24 mouse cellular contexts compared by ENCODE assay signal in the genomic region with DNA sequence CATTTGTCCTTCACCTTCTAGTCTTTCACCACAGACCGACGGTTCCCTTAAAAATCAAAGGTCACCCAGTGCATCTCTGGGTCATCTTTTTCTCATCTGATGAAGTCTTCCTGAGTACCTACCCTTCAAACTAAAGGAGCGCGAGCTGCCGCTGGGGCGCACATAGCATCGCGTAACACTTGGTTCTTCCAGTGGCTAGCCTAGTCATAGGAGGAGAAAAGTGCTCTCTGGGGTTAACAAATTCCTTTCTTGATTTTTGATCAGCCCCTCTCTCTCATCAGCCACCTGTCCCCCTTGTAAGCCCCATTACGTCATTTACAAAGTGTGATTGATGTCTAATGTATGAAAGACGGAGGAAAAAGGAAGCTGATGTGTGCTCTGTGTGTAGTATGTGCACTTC. TPM values are rescaled to one million over a fixed set of nuclear protein-coding genes. Genes with fewer than 3 reads are reported as not detected.
DNase-seq lines count a peak whose midpoint lies in the region; ATAC-seq and TF ChIP-seq lines count a peak whose summit lies in the region.
"Had no signal": no experiment of that assay in that cellular context is flagged by ENCODE, and none has a peak within 500 bp of the region (broad histone marks: within the 10 kb centered on the region; RNA-seq: fewer than 3 reads in every experiment).

No protein-coding gene starts in this region.

- H3K9me3 ChIP-seq in liver, embryonic 12.5 days (replicated peaks): no peaks in the 10 kb centered on the region
- H3K9me3 ChIP-seq in MEL (replicated peaks; ENCODE audit: insufficient read depth, low read length): no peaks in the 10 kb centered on the region
- H3K9me3 ChIP-seq: embryonic facial prominence, embryonic 13.5 days; embryonic facial prominence, embryonic 15.5 days; forebrain, embryonic 10.5 days; forebrain, embryonic 12.5 days had no signal

- H3K4me2 ChIP-seq in liver, embryonic 12.5 days: no peak overlapping the region
- H3K4me2 ChIP-seq: embryonic facial prominence, embryonic 13.5 days; embryonic facial prominence, embryonic 15.5 days; forebrain, embryonic 12.5 days had no signal

- no peak for TF ChIP-seq RAD21 in MEL (IDR thresholded peaks at IDR 0.05; ENCODE audit: low read depth, low read length)

- H3K9ac ChIP-seq in liver, embryonic 12.5 days: no peak overlapping the region
- no peak overlapping the region for H3K9ac ChIP-seq in MEL (ENCODE audit: control insufficient read depth, low read depth, low read length, poor library complexity, severe bottlenecking)
- H3K9ac ChIP-seq: embryonic facial prominence, embryonic 13.5 days; embryonic facial prominence, embryonic 15.5 days; forebrain, embryonic 12.5 days had no signal

- peaks cover 13% of the 10 kb centered on the region for H3K4me1 ChIP-seq in liver, embryonic 12.5 days
- H3K4me1 ChIP-seq in MEL (ENCODE audit: control insufficient read depth in 1 of 2, insufficient read depth in 2 of 2, low read length in 2 of 2): peaks cover 0 to 6% of the 10 kb centered on the region in 2 experiments; a peak in 1 of 4 replicates
- H3K4me1 ChIP-seq: embryonic facial prominence, embryonic 13.5 days; forebrain, embryonic 12.5 days had no signal

- 89% methylated on average over 10 of the region's 10 CpGs for WGBS in liver, embryonic 12.5 days (ENCODE audit: insufficient replicate concordance)

- no peaks in the 10 kb centered on the region for H3K27me3 ChIP-seq in liver, embryonic 12.5 days (replicated peaks)
- H3K27me3 ChIP-seq in MEL (ENCODE audit: control insufficient read depth in 1 of 2, insufficient read depth in 2 of 2, low read length in 2 of 2): no peaks in the 10 kb centered on the region
- H3K27me3 ChIP-seq: embryonic facial prominence, embryonic 13.5 days; embryonic facial prominence, embryonic 15.5 days; forebrain, embryonic 12.5 days; Patski had no signal

- no peak; a peak in 1 of 4 replicates for TF ChIP-seq POLR2A in MEL (IDR thresholded peaks at IDR 0.05; ENCODE audit: control insufficient read depth in 1 of 2, insufficient read depth in 1 of 2, low read depth in 1 of 2, low read length in 2 of 2, poor library complexity in 1 of 2)

- H3K36me3 ChIP-seq in liver, embryonic 12.5 days: peaks cover 46% of the 10 kb centered on the region
- peaks cover 0 to 32% of the 10 kb centered on the region in 2 experiments; a peak in 2 of 4 replicates for H3K36me3 ChIP-seq in MEL (ENCODE audit: control insufficient read depth in 1 of 2, insufficient read depth in 2 of 2, low read length in 2 of 2)

- no peaks in the 10 kb centered on the region for H3K79me2 ChIP-seq in MEL (ENCODE audit: control insufficient read depth, insufficient read depth, low read length, poor library complexity)

- no peak overlapping the region for H3K4me3 ChIP-seq in liver, embryonic 12.5 days
- no peak overlapping the region for H3K4me3 ChIP-seq in MEL (ENCODE audit: control insufficient read depth in 1 of 2, insufficient read depth in 1 of 2, low read depth in 2 of 2, low read length in 2 of 2)
- H3K4me3 ChIP-seq: embryonic facial prominence, embryonic 13.5 days; embryonic facial prominence, embryonic 15.5 days; erythroblast, embryonic 14.5 days; forebrain, embryonic 10.5 days; forebrain, embryonic 12.5 days had no signal

- TF ChIP-seq EP300 in MEL (IDR thresholded peaks at IDR 0.05; ENCODE audit: low read depth in 1 of 2, low read length in 2 of 2): no peak

- ATAC-seq in liver, embryonic 12.5 days: no peak
- no peak for ATAC-seq in megakaryocyte progenitor cell, adult 5-6 weeks (replicated peaks; ENCODE audit: poor library complexity)
- ATAC-seq: forebrain, embryonic 14.5 days; forebrain, embryonic 16.5 days; Patski had no signal

- no peak overlapping the region for H3K27ac ChIP-seq in liver, embryonic 12.5 days
- no peak overlapping the region for H3K27ac ChIP-seq in MEL (ENCODE audit: control insufficient read depth, low read depth, low read length)
- H3K27ac ChIP-seq: embryonic facial prominence, embryonic 13.5 days; embryonic facial prominence, embryonic 15.5 days; forebrain, embryonic 10.5 days; forebrain, embryonic 12.5 days had no signal

- DNase-seq in liver (peak; percentile 1), MEL (ENCODE audit: low read depth, low spot score) (no peak), ZHBTc4 (ENCODE audit: low read depth, low spot score) (peak; percentile 38)
- DNase-seq: adrenal gland, adult 2 months; adrenal gland, postnatal 10 days; adrenal gland, postnatal 25 days; cerebellum, adult 11 months; cerebellum, adult 18-20 months; cerebellum, adult 8-10 months; cerebellum, adult 9-11 months; cerebellum, postnatal 14 days; cerebellum, postnatal 36 days; embryo, embryonic 11 days had no signal

- TF ChIP-seq CTCF in MEL (IDR thresholded peaks at IDR 0.05 in 2 of 3, conservative IDR thresholded peaks at IDR 0.05 in 1 of 3; ENCODE audit: control insufficient read depth in 1 of 3, insufficient read depth in 1 of 3, low read depth in 2 of 3, low read length in 3 of 3, poor library complexity in 1 of 3, severe bottlenecking in 1 of 3): peak in 1 of 3 experiments; percentile 18; a peak in 2 of 6 replicates

TF ChIP-seq in MEL, 35 proteins besides CTCF, POLR2A, EP300 and RAD21:
- no peak for TF ChIP-seq UBTF (IDR thresholded peaks at IDR 0.05; ENCODE audit: borderline replicate concordance, insufficient read depth, low read depth, low read length)
- TF ChIP-seq ZNF384 (IDR thresholded peaks at IDR 0.05; ENCODE audit: low read depth, low read length): peak; percentile 73
- no peak for TF ChIP-seq MAZ (IDR thresholded peaks at IDR 0.05; ENCODE audit: low read depth, low read length)
- TF ChIP-seq USF1 (IDR thresholded peaks at IDR 0.05; ENCODE audit: low read depth, low read length): no peak

RNA-seq across cellular contexts. Expression of a gene that starts 45.8 kb away (rescaled TPM):
- 0.62 and 0.65 TPM in 2 replicates for polyA plus RNA-seq in liver, embryonic 12.5 days (2016; fragmentation: Nextera tagmentation; extraction: Ambion mirVana)
- total RNA-seq in MEL (2012; rRNA removed): 0.59 and 0.73 TPM in 2 replicates
- under 1 TPM in 1 of 2 experiments, not detected in 1; 0.11 TPM for polyA plus RNA-seq in MEL (2012; ENCODE audit: insufficient read depth in 1 of 2, insufficient read length in 2 of 2, low read depth in 1 of 2, low replicate concordance in 2 of 2, missing spikeins in 1 of 2)
- 2.1 and 2.5 TPM in 2 replicates for total RNA-seq in megakaryocyte progenitor cell, adult 5-6 weeks (2015)
- 1.2 and 1.9 TPM in 2 replicates for total RNA-seq in megakaryocyte progenitor cell, adult 5-6 weeks (2017)
- polyA plus RNA-seq: erythroblast, embryonic 14.5 days had no signal

RNA-seq across cellular contexts. Expression of a gene that starts 55.1 kb away (rescaled TPM):
- 2.7 and 3.4 TPM in 2 replicates for polyA plus RNA-seq in liver, embryonic 12.5 days (2016; fragmentation: Nextera tagmentation; extraction: Ambion mirVana)
- 15.4 and 17.7 TPM in 2 replicates for total RNA-seq in MEL (2012; rRNA removed)
- polyA plus RNA-seq in MEL (2012; ENCODE audit: insufficient read depth in 1 of 2, insufficient read length in 2 of 2, low read depth in 1 of 2, low replicate concordance in 2 of 2, missing spikeins in 1 of 2): 10 to 100 TPM in 1 of 2 experiments, not detected in 1; 76.0 TPM
- 0.47 and 1.3 TPM in 2 replicates for total RNA-seq in megakaryocyte progenitor cell, adult 5-6 weeks (2015)
- 0.62 TPM in 1 of 2 replicates, not detected in the other for total RNA-seq in megakaryocyte progenitor cell, adult 5-6 weeks (2017)
- polyA plus RNA-seq: embryonic facial prominence, embryonic 11.5 days; forebrain, embryonic 10.5 days; forebrain, embryonic 12.5 days; forebrain, embryonic 14.5 days; forebrain, embryonic 16.5 days had no signal

RNA-seq across cellular contexts. Expression of a gene that starts 56.7 kb away (rescaled TPM):
- polyA plus RNA-seq in liver, embryonic 12.5 days (2016; fragmentation: Nextera tagmentation; extraction: Ambion mirVana): 8.9 TPM in 2 replicates
- 31.8 and 34.1 TPM in 2 replicates for total RNA-seq in MEL (2012; rRNA removed)
- 10 to 100 TPM; 19.3 to 38.5 TPM for polyA plus RNA-seq in MEL (2012; ENCODE audit: insufficient read depth in 1 of 2, insufficient read length in 2 of 2, low read depth in 1 of 2, low replicate concordance in 2 of 2, missing spikeins in 1 of 2)
- 30.1 and 37.2 TPM in 2 replicates for total RNA-seq in megakaryocyte progenitor cell, adult 5-6 weeks (2015)
- 20.9 and 29.1 TPM in 2 replicates for total RNA-seq in megakaryocyte progenitor cell, adult 5-6 weeks (2017)
